Mouse (Mus musculus) layer of hippocampus, adult 8-10 months (tissue): ENCODE data around the gene Nmur2. TPM values are rescaled to one million over a fixed set of nuclear protein-coding genes. Genes with fewer than 3 reads are reported as not detected.
A peak's percentile ranks its signal among the peaks of the same experiment; 100 is the strongest.

Experiments
- DNase-seq, 2 experiments: peaks; one replicate each; pipeline ENCODE4 v3.0.0; 2022; ENCODE audit warnings: low spot score in 2 of 2
- total RNA-seq, 4 experiments: library from RNA; stranded (reverse); gene quantifications; 2 replicates each; pipeline ENCODE4 v1.2.4; 2022

Gene Nmur2
- total RNA-seq = not detected

- no peak for DNase-seq
Observed at GRCm38 (mm10) chr11:56040917-56041316, at the start of gene Nmur2. Nmur2 (minus strand) TSS chr11:56041010.

GRCm38 (mm10) chr11:56089127-56089689 is 48.4 kb upstream of the Nmur2 start:
- DNase-seq = no peak

DNA sequence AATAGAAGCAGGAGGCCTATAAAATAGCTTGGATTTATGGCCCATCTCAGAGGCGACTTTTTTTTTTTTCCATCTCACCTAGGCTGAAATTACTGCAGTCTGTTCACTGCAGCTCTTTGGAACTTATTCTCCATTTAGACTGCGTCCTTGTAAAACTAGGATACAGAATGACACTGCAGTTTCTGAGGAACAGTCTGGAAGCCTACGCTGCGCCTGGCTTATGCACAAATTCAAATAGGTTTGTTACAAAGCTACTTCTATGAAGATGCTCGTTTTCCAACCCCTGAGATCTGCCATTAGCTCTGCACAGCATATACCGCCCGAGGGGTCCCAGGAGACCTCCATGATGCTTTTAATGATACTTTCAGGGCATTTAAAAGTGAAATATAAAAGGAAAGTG is 31.3 kb upstream of the Nmur2 start:
- peak; percentile 19 to 31 for DNase-seq

- DNase-seq = no peak
Observed at GRCm38 (mm10) chr11:56069658-56070057, 28.8 kb upstream of the Nmur2 start.

DNA sequence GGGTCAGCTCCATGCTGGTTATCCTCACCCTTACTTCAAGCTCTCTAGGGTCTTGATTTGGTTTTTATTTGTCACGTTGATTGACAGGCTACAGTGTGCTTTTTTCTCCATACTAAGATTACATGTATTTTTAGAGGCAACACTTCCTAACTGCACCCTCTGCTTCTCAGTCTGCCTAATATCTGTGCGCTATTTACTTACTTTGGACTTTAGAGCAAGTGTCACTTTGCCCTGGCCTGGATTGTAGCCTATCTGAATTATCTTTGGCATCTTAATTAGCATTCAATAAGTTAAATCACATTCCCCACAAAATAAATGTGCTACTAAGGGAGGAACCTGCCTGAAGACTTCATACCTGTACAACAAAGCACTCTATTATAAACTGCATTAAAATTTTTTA is 24.3 kb upstream of the Nmur2 start:
- DNase-seq = no peak

DNA sequence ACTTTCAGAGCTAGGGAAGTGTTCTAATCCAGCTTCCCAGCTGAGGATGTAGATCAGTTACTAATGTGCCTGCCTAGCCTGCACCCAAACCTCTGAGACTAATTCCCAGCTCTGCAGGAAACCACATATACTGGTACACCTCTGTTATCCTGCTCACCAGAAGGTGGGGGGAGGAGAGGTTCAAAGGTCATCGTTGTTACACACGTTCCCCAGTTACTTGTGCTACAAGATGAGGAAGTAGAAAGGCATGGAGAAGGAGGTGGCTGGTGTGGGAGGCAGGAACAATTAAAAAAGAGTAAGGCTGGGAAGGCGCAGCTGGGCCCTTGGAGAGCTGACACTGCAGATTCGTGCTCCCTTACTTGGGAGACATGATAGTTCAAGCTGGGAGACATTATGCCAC is 23.8 kb upstream of the Nmur2 start:
- DNase-seq = no peak

GRCm38 (mm10) chr11:56059236-56059635 is 18.4 kb upstream of the Nmur2 start:
- DNase-seq = no peak

DNA sequence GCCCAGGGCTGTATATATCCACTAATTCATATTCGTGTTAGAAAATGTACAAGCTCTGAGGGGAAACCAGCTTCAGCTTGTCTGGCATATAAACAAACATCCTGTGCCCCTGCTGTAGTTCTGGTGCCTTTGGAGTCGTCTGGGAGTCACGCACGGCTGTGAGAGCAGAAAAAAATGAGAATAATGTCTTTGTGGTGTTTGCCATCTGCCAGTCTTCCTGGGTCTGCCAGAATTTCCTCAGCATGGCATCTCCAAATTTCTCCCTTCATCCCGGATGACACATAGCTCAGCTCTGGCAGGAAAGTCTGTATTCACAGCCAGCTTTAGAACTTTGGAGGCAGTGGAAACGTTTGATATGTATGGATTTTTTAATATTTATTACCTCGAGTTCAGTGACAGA is 13.6 kb upstream of the Nmur2 start:
- peak; percentile 9 to 20 for DNase-seq

DNA sequence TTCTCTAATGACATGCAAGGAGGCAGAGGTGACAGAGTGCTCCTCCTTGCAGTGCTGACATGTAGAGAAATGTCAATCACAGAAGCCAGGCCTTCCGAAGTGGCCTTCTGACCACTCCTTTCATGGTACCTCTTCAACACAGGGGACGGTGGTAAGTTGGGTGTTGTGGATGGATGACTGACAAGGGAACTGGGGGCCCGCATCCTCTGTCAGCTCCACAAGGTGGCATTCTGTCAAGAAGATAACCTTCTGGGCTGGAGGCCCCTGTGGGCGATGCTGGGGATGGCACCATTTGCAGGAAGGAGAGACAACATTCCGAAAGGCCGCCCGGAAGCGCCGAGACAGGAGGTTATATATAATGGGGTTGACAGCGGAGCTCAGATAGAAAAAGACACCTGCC is 14.0 kb downstream of the Nmur2 start:
- DNase-seq = no peak

DNA sequence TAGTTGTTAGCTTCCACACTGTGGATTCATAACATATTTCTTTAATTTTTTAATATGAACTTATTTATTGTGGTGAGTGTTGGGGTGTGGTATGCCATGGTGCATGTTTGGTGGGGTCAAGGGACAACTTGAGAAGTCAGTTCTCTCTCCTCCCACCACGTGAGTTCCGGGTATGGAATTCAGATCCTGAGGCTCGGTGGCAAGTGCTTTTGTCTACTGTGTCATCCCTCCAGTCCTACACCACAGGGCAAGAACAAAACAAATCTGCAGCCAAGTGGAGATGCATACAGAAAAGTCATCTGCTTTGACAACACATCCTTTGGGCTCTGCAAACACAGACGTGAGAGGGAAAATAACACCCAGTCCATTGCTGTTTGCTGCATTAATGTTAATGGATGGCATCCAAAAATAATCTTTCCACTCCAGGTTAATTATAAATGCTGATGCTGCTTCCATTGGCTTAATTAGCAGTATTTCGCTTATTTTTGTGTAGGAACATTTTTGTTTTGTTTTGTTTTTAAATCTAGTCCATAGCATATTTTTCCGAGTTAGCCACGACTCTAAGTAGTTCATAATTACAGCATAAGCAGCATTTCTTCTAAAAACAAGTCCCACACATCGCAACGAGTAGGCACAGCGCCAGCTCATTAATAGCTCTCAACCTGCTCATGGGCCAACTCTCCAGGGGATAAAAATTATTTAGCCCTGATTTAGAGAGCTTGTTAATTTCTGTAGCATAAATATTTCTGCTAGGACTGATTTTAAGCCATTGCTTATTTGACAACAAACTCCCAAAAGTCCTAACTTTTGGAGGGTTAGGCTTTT is 14.9 kb downstream of the Nmur2 start:
- DNase-seq = peak; percentile 56 to 70

GRCm38 (mm10) chr11:56013510-56014057 is 27.2 kb downstream of the Nmur2 start:
- no peak for DNase-seq

GRCm38 (mm10) chr11:56012396-56012795 is 28.4 kb downstream of the Nmur2 start:
- DNase-seq = no peak

DNA sequence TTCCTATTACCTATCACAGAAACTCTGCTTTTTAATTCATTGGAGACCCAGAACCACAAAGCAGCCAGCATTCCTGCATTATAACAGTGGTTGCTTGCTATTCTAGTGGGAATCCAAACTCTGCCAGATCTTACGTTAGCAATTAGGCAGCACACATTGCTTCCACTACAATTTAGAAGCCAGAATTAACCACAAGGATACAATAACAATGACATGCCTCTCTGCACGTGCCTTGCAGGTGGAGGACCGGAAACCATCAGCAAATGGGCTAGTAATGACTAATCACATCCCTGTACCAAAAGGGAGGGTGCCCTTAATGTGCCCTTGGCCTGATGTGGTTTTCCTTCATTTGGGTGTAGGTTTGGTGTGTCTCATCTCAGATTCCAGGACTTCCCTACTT is 32.5 kb downstream of the Nmur2 start:
- DNase-seq = no peak

- DNase-seq = no peak
Observed at GRCm38 (mm10) chr11:55992799-55993198, 48.0 kb downstream of the Nmur2 start.

- no peak for DNase-seq
Observed at GRCm38 (mm10) chr11:55992148-55992547, 48.7 kb downstream of the Nmur2 start.

DNA sequence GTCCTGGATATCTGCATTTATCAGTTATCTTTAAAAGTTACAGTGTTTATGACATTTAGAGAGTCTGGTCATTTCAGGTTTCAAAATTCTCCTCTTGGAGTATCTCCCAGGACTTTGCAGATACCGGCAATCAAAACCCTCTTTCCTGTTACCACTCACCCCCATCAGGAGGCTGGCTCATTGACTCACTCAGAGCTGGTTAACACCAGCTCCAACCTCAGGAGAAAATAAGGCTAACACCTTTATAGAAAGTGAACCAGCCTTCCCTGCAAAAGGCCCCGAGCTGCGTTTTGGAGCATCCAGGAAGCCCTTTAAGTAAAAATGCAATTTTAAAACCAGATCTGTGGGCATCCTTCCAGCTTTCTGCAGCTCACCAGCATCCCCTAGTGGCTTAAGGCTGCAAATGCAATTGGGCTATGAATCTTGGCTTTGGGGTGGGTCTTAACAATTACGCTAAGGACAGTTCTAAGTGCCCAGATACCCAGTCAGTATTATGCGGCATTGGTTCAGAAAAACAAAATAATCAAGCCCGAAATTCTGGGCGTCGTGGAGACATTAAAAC is 49.2 kb downstream of the Nmur2 start:
- DNase-seq = peak in 1 of 2 experiments; percentile 30

DNA sequence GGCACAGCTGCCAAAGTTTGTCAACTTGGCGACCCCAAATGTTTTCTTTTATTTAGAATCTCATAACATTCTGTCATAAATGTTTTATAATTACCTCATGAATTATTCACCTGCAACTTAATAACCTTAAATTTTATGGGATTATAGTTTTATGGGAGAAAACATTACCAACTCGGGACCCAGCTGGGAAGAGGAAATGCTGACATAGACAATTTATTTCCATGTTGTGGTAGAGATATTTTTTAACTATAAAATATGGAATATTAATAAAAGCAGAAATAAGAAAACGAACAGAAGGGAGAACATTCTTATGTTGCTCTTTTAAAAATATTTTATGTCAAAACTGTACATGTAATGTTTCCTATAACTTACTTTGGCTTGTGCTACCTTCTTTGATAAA is 56.2 kb downstream of the Nmur2 start:
- DNase-seq = no peak

DNA sequence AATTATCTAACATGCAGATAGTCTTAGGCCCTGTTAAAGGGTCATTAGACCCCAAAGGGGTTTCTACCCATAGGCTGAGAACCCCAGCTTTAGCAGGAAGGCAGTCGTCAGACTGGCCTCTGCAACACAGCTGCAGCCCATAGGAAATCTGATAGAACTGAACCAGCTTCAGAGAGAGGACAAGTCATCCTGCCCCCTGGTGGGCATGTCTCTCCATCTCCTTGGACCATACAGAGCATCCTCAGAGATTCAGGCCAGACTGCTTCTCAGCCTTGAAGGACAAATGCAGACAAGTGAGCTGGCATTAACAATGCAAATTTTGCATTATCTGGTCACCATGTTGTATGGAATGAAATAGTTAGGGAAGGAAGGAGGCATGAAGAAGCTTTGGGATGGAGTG is 59.2 kb downstream of the Nmur2 start:
- DNase-seq = no peak

DNA sequence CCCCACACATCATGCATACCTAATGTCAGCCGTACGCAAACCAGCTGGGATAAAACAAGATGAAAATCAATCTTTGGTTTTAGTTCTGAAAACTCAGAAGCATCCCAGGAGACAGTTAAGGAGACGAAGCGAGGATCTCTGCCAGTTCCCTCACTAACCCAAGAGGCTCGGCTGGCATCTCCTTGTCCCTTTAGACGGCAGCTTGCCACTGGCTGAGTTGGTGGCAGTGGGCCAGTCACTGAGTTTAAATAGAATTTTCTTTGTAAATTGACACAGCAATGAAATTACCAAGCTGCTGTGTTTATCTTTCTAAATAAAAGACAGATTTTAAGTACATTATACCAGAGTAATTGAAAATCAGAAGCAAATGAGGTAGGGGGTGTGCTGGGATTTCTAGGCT is 62.7 kb downstream of the Nmur2 start:
- peak in 1 of 2 experiments; percentile 21 for DNase-seq
